Mouse (Mus musculus): ENCODE results near the gene Deup1.

GRCm38 (mm10) chr9:15529275-15529964 is 98.3 kb downstream of the Deup1 start:
- TF ChIP-seq CTCF (IDR thresholded peaks at IDR 0.05; ENCODE audit: extremely low read depth, insufficient read depth, low read length) (no peak), POLR2A (IDR thresholded peaks at IDR 0.05; ENCODE audit: extremely low read depth, insufficient read depth, low read length) (no peak)

All from cortical plate, adult 2 months (tissue).